Mouse (Mus musculus): ENCODE measurements around the gene Zfp428. TPM values are rescaled to one million over a fixed set of nuclear protein-coding genes. Genes with fewer than 3 reads are reported as not detected.
A peak's percentile ranks its signal among the peaks of the same experiment; 100 is the strongest.

Zfp428 gene
- polyA plus RNA-seq, 1 experiment: 33.9 TPM

GRCm38 (mm10) chr7:24530062-24530931 is 23.5 kb downstream of the Zfp428 start, which contains the start of gene Irgq:
TSS of gene Irgq (plus strand) at chr7:24530689.
- H3K9me3 ChIP-seq: no peaks in the 10 kb centered on the region
- H3K36me3 ChIP-seq (replicated peaks; ENCODE audit: low read length): peaks cover 30% of the 10 kb centered on the region
- H3K27me3 ChIP-seq (replicated peaks): no peaks in the 10 kb centered on the region
- no peak for TF ChIP-seq GATA1 (IDR thresholded peaks at IDR 0.05; ENCODE audit: borderline replicate concordance, low read length)
- TF ChIP-seq FLI1 (IDR thresholded peaks at IDR 0.05; ENCODE audit: low read length): peak; percentile 22; the same call in 1 of the 2 replicates
- peaks cover 42% of the 10 kb centered on the region for H3K4me1 ChIP-seq
- peak within 1 kb of the TSS; percentile 94 for H3K4me3 ChIP-seq (replicated peaks)

- no peak for TF ChIP-seq GATA1 (IDR thresholded peaks at IDR 0.05; ENCODE audit: borderline replicate concordance, low read length)
- no peak for TF ChIP-seq FLI1 (IDR thresholded peaks at IDR 0.05; ENCODE audit: low read length)
- Histone ChIP-seq H3K4me1 (peaks cover 40% of the 10 kb centered on the region), H3K36me3 (replicated peaks; ENCODE audit: low read length) (peaks cover 41% of the 10 kb centered on the region), H3K4me3 (replicated peaks) (peak overlapping the region; percentile 94), H3K9me3 (no peaks in the 10 kb centered on the region), H3K27me3 (replicated peaks) (no peaks in the 10 kb centered on the region)
Observed at GRCm38 (mm10) chr7:24531211-24531971, 24.6 kb downstream of the Zfp428 start.

GRCm38 (mm10) chr7:24533031-24533571 is 26.3 kb downstream of the Zfp428 start:
- Histone ChIP-seq H3K4me1 (peaks cover 35% of the 10 kb centered on the region), H3K36me3 (replicated peaks; ENCODE audit: low read length) (peaks cover 42% of the 10 kb centered on the region), H3K4me3 (replicated peaks) (no peak overlapping the region), H3K27me3 (replicated peaks) (peaks cover 1% of the 10 kb centered on the region), H3K9me3 (no peaks in the 10 kb centered on the region)
- TF ChIP-seq GATA1 (IDR thresholded peaks at IDR 0.05; ENCODE audit: borderline replicate concordance, low read length): no peak
- no peak for TF ChIP-seq FLI1 (IDR thresholded peaks at IDR 0.05; ENCODE audit: low read length)

GRCm38 (mm10) chr7:24533806-24534205 is 27.0 kb downstream of the Zfp428 start:
- TF ChIP-seq FLI1 (IDR thresholded peaks at IDR 0.05; ENCODE audit: low read length) (no peak), GATA1 (IDR thresholded peaks at IDR 0.05; ENCODE audit: borderline replicate concordance, low read length) (no peak)
- H3K27me3 ChIP-seq (replicated peaks): peaks cover 1% of the 10 kb centered on the region

GRCm38 (mm10) chr7:24534301-24534700 is 27.5 kb downstream of the Zfp428 start:
- Histone ChIP-seq H3K9me3 (no peaks in the 10 kb centered on the region), H3K36me3 (replicated peaks; ENCODE audit: low read length) (peaks cover 42% of the 10 kb centered on the region), H3K27me3 (replicated peaks) (peaks cover 1% of the 10 kb centered on the region), H3K4me1 (peaks cover 33% of the 10 kb centered on the region), H3K4me3 (replicated peaks) (no peak overlapping the region)
- no peak for TF ChIP-seq GATA1 (IDR thresholded peaks at IDR 0.05; ENCODE audit: borderline replicate concordance, low read length)

More at GRCm38 (mm10) chr7:24533806-24534205, 27.0 kb downstream of the Zfp428 start:
- H3K36me3 ChIP-seq (replicated peaks; ENCODE audit: low read length): peaks cover 42% of the 10 kb centered on the region
- no peak overlapping the region for H3K4me3 ChIP-seq (replicated peaks)
- H3K9me3 ChIP-seq: no peaks in the 10 kb centered on the region
- peaks cover 37% of the 10 kb centered on the region for H3K4me1 ChIP-seq

GRCm38 (mm10) chr7:24537081-24537480 is 30.3 kb downstream of the Zfp428 start:
- Histone ChIP-seq H3K27me3 (replicated peaks) (peaks cover 8% of the 10 kb centered on the region), H3K9me3 (no peaks in the 10 kb centered on the region), H3K4me3 (replicated peaks) (no peak overlapping the region), H3K4me1 (peaks cover 12% of the 10 kb centered on the region), H3K36me3 (replicated peaks; ENCODE audit: low read length) (peaks cover 42% of the 10 kb centered on the region)
- no peak for TF ChIP-seq FLI1 (IDR thresholded peaks at IDR 0.05; ENCODE audit: low read length)
- no peak for TF ChIP-seq GATA1 (IDR thresholded peaks at IDR 0.05; ENCODE audit: borderline replicate concordance, low read length)

- peaks cover 12% of the 10 kb centered on the region for H3K27me3 ChIP-seq (replicated peaks)
Observed at GRCm38 (mm10) chr7:24537591-24537990, 30.8 kb downstream of the Zfp428 start.

GRCm38 (mm10) chr7:24538154-24538553 is 31.3 kb downstream of the Zfp428 start:
- no peaks in the 10 kb centered on the region for H3K9me3 ChIP-seq
- TF ChIP-seq GATA1 (IDR thresholded peaks at IDR 0.05; ENCODE audit: borderline replicate concordance, low read length): no peak
- TF ChIP-seq FLI1 (IDR thresholded peaks at IDR 0.05; ENCODE audit: low read length): no peak

More at GRCm38 (mm10) chr7:24537591-24537990, 30.8 kb downstream of the Zfp428 start:
- peak overlapping the region; percentile 55 for H3K4me3 ChIP-seq (replicated peaks)
- no peaks in the 10 kb centered on the region for H3K9me3 ChIP-seq
- TF ChIP-seq GATA1 (IDR thresholded peaks at IDR 0.05; ENCODE audit: borderline replicate concordance, low read length) (no peak), FLI1 (IDR thresholded peaks at IDR 0.05; ENCODE audit: low read length) (no peak)
- H3K36me3 ChIP-seq (replicated peaks; ENCODE audit: low read length): peaks cover 37% of the 10 kb centered on the region
- H3K4me1 ChIP-seq: peaks cover 7% of the 10 kb centered on the region

GRCm38 (mm10) chr7:24538701-24539100 is 31.9 kb downstream of the Zfp428 start:
- H3K27me3 ChIP-seq (replicated peaks): peaks cover 12% of the 10 kb centered on the region
- H3K4me3 ChIP-seq (replicated peaks): no peak overlapping the region
- no peak for TF ChIP-seq GATA1 (IDR thresholded peaks at IDR 0.05; ENCODE audit: borderline replicate concordance, low read length)
- no peak for TF ChIP-seq FLI1 (IDR thresholded peaks at IDR 0.05; ENCODE audit: low read length)
- peaks cover 7% of the 10 kb centered on the region for H3K4me1 ChIP-seq
- H3K9me3 ChIP-seq: no peaks in the 10 kb centered on the region
- peaks cover 28% of the 10 kb centered on the region for H3K36me3 ChIP-seq (replicated peaks; ENCODE audit: low read length)

More at GRCm38 (mm10) chr7:24538154-24538553, 31.3 kb downstream of the Zfp428 start:
- Histone ChIP-seq H3K4me3 (replicated peaks) (no peak overlapping the region), H3K27me3 (replicated peaks) (peaks cover 12% of the 10 kb centered on the region), H3K36me3 (replicated peaks; ENCODE audit: low read length) (peaks cover 33% of the 10 kb centered on the region), H3K4me1 (peaks cover 7% of the 10 kb centered on the region)

Measured in megakaryocyte, embryonic 14.5 days (primary cell).